Mouse (Mus musculus) induced T-regulatory cell, adult 2 months (primary cell): Measurements from ENCODE around the gene Enthd1.

Source experiments
- DNase-seq: peaks from one replicate; pipeline ENCODE4 v3.0.0-alpha.2; 2012; ENCODE audit warnings: low read depth

Gene Enthd1

DNA sequence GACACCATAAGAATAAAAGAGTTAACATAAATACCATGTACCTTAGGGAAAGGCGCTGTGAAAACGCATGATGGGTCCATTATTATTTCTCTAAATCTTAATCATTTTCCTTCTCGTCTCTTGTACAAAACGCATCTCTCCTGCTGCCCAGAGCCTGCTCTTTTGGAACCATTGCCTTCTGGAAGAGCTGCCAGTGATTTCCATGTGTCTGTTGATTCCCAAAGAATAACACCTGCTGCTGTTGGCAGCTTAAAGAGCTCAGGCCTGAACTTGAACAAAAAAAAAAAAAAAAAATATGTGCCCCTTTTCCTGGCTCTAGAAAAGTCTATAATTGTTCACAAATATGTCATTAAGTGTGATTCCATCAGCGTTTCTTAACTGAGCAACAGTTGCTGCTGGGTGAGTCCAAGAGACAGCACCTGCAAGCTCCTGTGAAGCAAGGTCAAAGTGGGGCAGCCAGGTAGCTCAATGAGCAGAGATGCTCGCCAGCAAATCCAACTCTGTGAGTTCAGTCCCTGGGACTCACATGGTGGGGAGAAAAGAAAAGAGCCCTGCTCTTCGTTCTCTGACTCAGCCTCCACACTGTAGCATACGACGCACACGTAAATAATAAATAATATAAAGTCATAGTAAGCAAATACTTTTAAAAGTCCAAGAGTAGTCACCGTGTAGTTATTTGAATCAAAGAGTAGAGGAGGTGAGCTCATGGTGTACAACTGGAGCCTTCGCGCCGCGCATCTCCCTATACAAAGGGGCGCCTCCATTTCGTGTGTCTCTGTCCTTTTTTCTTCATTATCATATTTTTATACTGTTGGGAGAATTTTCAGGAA, 9.5 kb upstream of the Enthd1 start:
- peak; percentile 49 for DNase-seq

DNA sequence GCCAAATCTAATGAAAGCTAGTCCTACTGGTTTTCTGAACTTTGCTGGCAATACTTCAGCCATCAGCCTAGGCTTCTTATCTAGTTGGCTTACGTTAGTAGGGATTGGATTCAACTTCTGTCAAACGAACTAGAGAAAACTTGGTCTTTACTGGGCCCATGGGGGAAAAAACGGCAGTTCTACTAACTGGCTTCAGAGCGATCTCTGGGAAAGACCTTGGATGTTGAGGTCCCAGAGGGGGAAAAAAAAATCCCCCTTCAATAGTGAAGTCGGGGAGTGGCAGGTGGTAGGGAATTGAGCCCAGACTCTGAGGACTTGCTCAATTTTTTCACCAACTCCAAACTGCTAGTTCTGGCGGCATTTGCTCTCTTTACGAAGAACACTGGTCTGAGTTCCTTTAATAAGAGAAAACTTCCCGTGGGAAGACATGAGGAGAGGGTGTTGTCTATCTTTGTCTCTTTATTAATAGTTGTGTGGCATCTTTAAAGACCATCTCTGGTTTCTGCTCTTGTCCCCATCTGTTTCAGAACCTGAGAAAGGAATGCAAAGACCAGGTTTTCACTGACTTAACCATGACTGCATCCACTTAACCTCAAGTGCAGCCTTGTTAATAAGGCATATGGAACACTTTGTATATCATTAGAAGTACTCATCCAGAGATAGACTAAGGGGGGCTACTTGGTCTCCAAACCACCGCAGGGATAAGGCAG, 8.0 kb upstream of the Enthd1 start:
- peak; percentile 56 for DNase-seq

DNA sequence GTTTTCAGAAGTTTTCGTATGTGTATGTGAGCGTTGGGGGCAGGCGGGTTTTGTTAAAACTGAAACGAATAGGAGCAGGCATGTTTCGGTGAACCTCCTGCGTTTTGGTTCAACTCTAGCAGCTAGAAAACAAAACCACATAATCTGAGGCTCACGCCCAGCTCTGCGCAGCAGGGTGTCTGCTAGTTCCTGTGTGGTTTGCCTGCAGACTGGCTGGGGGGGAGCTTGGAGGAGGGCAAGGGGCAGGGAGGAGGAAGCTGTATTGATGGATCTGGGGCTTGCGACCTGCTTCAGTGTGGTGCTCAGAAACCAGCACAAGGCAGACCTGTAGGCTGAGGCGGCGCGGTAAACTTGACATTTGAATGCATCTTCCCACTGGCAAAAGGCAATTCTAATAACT, 7.3 kb upstream of the Enthd1 start, which contains the start of gene Grap2:
Grap2 (plus strand) TSS at position 304 of the 400 bp plus-strand sequence.
- DNase-seq: peak; percentile 94

DNA sequence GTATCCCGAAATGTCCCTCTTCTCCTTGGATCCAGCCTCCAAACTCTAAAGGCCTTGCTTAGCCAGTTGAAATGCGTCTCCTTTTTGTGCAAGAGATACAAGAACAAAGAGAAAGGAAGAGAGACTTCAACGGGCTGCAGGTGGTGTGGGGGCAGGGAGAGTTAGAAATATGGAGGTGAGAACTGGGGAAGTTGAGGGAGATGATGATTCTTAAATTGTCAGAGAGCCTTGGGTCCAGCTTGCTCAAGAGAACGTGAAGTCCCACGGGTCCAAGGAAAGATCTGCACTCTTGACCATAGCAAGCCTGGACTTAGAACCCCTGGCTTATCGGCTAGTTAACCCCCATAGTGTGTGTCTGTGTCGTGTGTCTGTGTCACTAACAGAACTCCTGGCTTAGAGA, 6.7 kb upstream of the Enthd1 start:
- peak; percentile 75 for DNase-seq

DNA sequence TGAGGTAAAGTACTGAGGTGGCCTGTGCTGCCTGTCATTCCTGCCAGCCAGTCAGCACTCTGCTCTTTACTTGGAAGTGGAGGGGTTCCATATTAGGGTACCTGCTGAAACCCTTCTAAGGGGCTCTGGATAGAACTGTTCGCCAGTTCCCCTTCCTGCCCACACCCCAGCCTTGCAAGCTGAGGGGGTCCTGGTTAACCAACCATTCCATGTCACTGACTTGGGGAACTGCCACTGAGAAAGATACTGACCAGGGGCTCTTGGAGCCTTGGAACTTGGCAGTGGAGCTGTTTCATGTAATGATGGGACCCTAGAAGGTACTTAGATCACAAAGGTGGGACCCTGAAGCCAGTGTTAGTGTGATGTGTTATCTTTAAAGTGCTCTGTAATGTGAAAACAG, 5.3 kb upstream of the Enthd1 start:
- DNase-seq: no peak

- peak; percentile 44 for DNase-seq
These were observed 4.2 kb upstream of the Enthd1 start for GRCm38 (mm10) chr15:80569205-80569604.

GRCm38 (mm10) chr15:80567731-80568130, 2.8 kb upstream of the Enthd1 start:
- DNase-seq: no peak

GRCm38 (mm10) chr15:80567139-80567538, 2.2 kb upstream of the Enthd1 start:
- peak; percentile 65 for DNase-seq

DNA sequence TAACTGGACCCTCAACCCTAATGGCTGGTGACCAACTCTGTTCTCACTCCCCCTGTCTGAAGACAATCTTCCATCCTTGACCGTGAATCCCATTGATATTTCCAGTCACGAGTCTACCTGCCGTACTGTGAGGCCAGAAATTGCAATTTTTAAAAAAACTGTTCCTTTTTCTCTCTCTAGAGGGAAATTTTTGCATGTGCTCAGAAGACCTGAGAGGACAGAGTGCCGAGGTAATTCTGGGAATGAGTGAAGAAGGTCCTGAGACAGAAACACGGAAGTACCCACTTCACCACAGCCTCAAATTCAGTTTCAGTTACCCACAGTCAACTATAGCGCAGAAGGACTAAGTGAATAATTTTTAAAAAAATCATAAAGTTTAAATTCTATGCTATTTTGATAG, 1.7 kb upstream of the Enthd1 start:
- DNase-seq: peak; percentile 62

DNA sequence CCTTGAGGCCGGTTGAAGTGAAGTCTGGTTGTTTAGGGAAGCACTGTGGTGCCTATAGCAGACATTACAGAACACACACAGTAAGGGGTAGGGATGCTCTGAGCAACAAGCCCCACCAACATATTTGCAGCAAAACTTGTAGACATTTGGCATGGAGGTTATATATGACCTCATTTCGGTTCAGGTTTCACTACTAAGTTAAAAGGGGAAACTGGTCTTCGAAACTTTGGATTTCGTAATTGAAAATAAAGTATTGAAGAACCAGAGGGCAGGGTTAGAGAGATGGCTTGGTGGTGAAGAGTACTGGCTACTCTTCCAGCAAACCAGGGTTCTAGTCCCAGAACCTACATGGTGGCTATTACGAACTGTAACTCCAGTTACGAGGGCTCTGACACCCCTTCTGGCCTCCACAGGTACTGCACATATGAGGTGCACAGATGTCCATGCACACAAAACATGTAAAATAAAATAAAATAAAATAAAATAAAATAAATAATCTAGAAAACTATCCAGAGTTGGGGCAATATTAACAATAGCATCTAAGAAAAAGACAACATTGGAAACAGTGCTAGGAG, 1.2 kb downstream of the Enthd1 start:
- DNase-seq: peak; percentile 67

DNA sequence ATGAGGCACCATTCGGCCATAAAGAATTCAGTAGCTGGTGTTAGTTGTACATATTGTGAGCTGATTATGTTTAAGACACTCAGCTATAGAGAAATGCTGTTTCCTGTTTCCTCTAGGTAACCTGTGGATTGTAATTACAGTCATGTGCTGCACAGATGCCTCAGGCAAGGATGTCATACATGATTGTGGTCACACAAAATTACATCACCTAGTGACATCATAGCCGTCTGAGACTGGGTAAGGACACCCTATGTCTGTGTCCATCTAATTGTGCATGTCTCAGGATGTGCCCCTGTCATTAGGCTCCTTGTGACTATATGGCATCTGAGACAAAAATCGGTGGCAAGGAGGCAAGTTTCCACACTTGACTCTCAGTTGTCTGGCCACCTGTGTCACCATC, 2.5 kb downstream of the Enthd1 start:
- DNase-seq: peak; percentile 81

- DNase-seq: peak; percentile 69
These were observed 4.0 kb downstream of the Enthd1 start for GRCm38 (mm10) chr15:80560646-80561580.

GRCm38 (mm10) chr15:80559978-80560377, 5.0 kb downstream of the Enthd1 start:
- DNase-seq: peak; percentile 59

DNA sequence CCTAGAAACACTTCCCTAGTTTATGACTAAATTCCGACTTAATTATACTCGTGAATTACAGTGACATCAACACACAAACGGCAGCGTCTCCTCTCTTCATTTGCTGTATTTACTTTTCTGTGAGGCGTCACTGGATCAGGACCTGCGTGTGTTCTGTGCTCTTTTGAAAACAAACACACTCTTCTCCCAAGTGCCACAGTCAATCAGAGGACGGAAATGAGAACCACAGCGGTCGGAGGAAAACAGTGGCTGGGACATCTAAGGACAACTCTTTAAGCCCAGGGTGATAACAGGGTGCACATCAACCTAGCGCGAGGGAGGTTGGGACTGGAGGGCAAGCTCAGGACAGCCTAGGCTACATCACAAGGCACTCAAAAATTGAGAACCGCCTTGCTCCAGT, 5.4 kb downstream of the Enthd1 start:
- DNase-seq: peak; percentile 68

DNA sequence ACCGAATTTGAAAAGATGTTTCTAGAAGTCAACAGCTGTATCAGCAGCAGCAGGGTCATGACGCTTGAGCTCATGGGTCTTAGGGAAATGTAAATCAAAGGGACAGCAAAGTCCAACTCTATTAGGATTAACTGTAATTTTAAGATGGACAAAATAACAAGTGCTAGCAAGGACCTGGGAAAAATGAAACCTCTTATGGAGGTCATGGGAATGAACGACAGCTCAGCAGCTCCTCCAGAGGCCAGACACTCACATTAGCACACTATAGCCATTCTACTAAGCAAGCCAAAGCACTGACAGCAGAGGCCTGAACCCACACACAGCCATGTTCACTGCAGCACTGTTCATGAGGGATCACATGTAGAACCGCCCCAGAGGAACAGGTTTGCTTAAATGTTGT, 7.2 kb downstream of the Enthd1 start:
- peak; percentile 51 for DNase-seq

DNA sequence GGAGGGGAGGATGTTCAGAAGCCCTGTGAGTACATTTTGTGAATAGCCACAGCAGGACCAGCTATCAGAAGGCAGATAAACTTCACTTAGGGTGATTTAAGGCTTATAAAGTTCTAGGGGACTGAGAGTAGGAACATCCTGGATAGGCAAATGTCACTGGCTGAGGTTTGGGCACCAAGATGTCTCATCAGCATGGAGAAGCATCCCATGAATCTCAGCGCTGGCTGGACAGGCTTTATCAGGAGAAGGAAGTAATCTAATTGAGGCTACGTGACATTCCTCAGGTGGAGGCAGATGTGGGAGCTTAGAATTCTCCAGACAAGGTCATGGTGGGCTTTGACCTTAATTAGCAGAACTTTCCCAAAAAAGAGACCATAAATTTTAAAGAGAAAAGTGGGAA, 8.9 kb downstream of the Enthd1 start:
- DNase-seq: no peak

DNA sequence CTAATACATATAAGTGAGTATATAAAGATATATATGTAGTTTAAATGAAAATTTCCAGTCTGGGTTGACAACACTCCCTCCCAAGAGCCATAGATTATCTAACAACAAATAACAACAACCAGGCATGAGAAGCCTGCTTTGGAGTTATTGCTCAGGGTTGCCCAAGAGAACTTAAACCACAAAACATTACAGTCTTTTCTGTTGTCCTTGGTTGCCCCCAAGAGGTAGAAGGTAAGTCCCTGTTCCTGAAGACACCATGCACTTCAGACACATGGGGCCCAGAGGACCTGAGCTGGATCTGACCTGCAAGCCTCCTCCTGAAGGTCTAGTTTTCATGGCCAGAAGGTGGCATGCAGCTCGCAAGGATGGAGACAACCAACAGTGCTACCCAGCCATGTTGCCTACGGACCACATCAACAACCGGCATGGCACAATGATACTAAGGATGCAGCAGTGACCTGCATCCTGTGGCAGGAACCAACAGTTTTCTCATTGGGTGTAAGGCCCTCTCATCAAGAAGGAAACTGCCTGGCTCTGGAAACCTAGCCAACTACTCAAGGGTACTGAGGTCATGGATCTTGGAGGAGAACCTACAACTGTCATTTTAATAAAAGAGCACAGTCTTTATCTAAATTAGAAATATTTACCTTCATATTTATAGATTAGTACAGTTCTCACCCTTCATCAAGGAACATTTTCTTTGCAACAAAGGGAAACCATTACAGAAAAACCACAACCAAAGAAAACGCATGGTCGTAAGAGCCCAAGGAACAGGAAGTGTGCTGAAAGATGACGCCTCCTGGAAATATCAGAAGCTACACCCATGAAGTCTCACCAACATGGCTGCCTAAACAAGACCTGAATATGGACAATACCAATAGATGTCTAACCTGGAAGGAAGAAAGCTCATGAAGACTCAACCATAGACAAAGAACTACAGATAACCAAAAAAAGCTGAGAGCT, 9.8 kb downstream of the Enthd1 start:
- peak; percentile 60 for DNase-seq

- DNase-seq: no peak
These were observed 19.5 kb downstream of the Enthd1 start for GRCm38 (mm10) chr15:80545430-80545829.

DNA sequence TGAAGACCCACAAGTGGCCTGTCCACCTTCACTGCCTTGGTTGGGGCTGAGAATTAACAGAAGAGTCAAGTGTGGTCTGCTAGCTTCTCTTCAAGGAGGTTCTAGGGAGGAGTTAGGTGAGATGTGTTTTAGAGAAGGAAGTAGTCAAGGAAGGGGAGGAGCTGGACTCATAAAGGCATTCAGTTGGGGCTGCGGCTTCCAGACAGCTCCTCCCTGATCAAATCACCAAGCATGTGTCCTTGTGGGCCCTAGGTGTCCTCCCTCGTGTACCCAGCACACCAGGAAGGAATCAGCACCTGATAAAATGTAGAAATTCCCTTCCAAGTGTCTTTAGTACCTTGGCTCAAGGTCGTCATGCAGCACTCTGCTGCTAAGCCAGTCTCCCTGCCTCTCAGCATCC, 20.8 kb downstream of the Enthd1 start:
- peak; percentile 52 for DNase-seq

- peak; percentile 59 for DNase-seq
These were observed 26.1 kb downstream of the Enthd1 start for GRCm38 (mm10) chr15:80538671-80539340.
